Mouse (Mus musculus) cerebellum, adult 2 months (tissue): Measurements from ENCODE around the gene Padi4.

ENCODE experiments used
- CTCF ChIP-seq: fragments of 200-500 bp; IDR thresholded peaks from 2 replicates; pipeline ENCODE4 v1.5.1; 2011; ENCODE audit warnings: low read depth, mild to moderate bottlenecking, control low read depth, low read length, moderate library complexity, borderline replicate concordance; ENCODE audit not compliant: insufficient read depth
- POLR2A ChIP-seq: fragments of 200-500 bp; IDR thresholded peaks from 2 replicates; pipeline ENCODE4 v1.6.1; 2011; ENCODE audit warnings: low read length, control low read depth, borderline replicate concordance; ENCODE audit not compliant: insufficient read depth

GRCm38 (mm10) chr4:140723192-140723591, 50.8 kb downstream of the Padi4 start:
- TF ChIP-seq POLR2A (no peak), CTCF (no peak)
